Mouse (Mus musculus) heart, adult 2 months (tissue): ENCODE results near the gene Mtor. TPM values are rescaled to one million over a fixed set of nuclear protein-coding genes. Genes with fewer than 3 reads are reported as not detected.
A peak's percentile ranks its signal among the peaks of the same experiment; 100 is the strongest.

ENCODE experiments used
- DNase-seq, 2 experiments: peaks; one replicate each; pipeline ENCODE4 v3.0.0; 2021
- H3K27ac ChIP-seq: fragments of 200-600 bp; 2 replicates; pipeline ENCODE4 v1.8.1; 2022
- H3K27me3 ChIP-seq: fragments of 200-500 bp; 2 replicates; pipeline ENCODE4 v1.6.1; 2012; ENCODE audit warnings: mild to moderate bottlenecking, low read length, inconsistent platforms, mixed read lengths; ENCODE audit not compliant: control insufficient read depth, insufficient read depth
- H3K36me3 ChIP-seq: fragments of 200-500 bp; 2 replicates; pipeline ENCODE4 v1.6.1; 2012; ENCODE audit warnings: low read length, inconsistent platforms; ENCODE audit not compliant: control insufficient read depth, insufficient read depth
- H3K4me1 ChIP-seq: fragments of 200-500 bp; 2 replicates; pipeline ENCODE4 v1.6.1; 2011; ENCODE audit warnings: low read length; ENCODE audit not compliant: control insufficient read depth, insufficient read depth
- H3K4me3 ChIP-seq: fragments of 200-600 bp; 2 replicates; pipeline ENCODE4 v1.8.1; 2022
- H3K79me2 ChIP-seq: fragments of 200-500 bp; replicated peaks from 2 replicates; pipeline ENCODE4 v1.6.1; 2012; ENCODE audit warnings: mild to moderate bottlenecking, inconsistent platforms, low read length, moderate library complexity, mixed read lengths; ENCODE audit not compliant: control insufficient read depth, insufficient read depth
- H3K9ac ChIP-seq: fragments of 200-500 bp; 2 replicates; pipeline ENCODE4 v1.6.1; 2012; ENCODE audit warnings: low read depth, mild to moderate bottlenecking, control low read depth, inconsistent platforms, low read length, mixed read lengths
- CTCF ChIP-seq: fragments of 200-600 bp; IDR thresholded peaks from 2 replicates; pipeline ENCODE4 v1.8.1; 2022; ENCODE audit warnings: antibody characterized with exemption, mild to moderate bottlenecking, moderate library complexity
- EP300 ChIP-seq: fragments of 200-500 bp; IDR thresholded peaks from 2 replicates; pipeline ENCODE4 v1.6.1; 2011; ENCODE audit warnings: low read depth, low read length, control low read depth; ENCODE audit not compliant: insufficient read depth
- POLR2A ChIP-seq: fragments of 200-500 bp; IDR thresholded peaks from 2 replicates; pipeline ENCODE4 v1.6.1; 2011; ENCODE audit warnings: mild to moderate bottlenecking, low read depth, low read length, control low read depth; ENCODE audit not compliant: insufficient read depth
- WGBS: fragments of 180-500 bp; shearing (Covaris S2); methylation state at CpG from one replicate; pipeline ENCODE4 v1.1.7; 2018; 5-methylcytosine and 5-hydroxymethylcytosine counted together
- intact Hi-C: fragments of 180-260 bp; cut with DNase I; formaldehyde crosslinking; loops from one replicate; pipeline ENCODE4 v1.15.1; 2025
- polyA plus RNA-seq: library from polyadenylated mRNA; depleted of rRNA; stranded (reverse); fragments of >200 nt; gene quantifications from 2 replicates; pipeline ENCODE4 v1.2.3, GENCODE M21; 2012
- total RNA-seq, 2 experiments: library from RNA; stranded (reverse); gene quantifications; 2 replicates each; pipeline ENCODE4 v1.2.3; 2021

Mtor gene
- total and polyA plus RNA-seq, 3 experiments = 18.6 to 49.7 (median 40.9) TPM

DNA sequence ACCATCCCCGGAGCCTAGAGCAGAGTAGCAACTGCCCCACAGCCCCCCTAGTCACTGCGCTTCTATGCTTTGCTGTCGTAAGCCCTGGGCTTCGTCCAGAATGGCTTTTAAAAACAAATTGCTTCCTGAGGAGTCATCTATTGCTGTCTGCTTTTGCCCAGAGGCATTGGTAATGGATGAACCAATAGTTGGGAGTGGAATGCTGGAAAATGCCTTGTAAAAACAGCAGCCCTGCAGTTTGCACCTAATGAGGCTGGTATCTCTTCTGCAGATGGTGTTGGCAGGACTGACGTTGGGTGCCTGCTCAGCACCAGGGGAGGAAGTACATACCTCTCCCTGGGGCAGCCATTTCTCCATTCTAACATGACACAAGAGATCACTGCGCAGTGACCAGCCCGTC is 75.1 kb downstream of the Mtor start:
- WGBS = 60% methylated on average over 7 of the region's 7 CpGs
- no peak for DNase-seq
- intact Hi-C loops = no loop called here
- Histone ChIP-seq H3K27ac (no peak overlapping the region), H3K27me3 (no peaks in the 10 kb centered on the region), H3K9ac (no peak overlapping the region), H3K4me1 (peaks cover 3% of the 10 kb centered on the region), H3K36me3 (peaks cover 2% of the 10 kb centered on the region; the same call in 1 of the 2 replicates), H3K4me3 (no peak overlapping the region), H3K79me2 (no peaks in the 10 kb centered on the region)
- no peak for TF ChIP-seq EP300
- no peak for TF ChIP-seq POLR2A
- no peak for TF ChIP-seq CTCF

DNA sequence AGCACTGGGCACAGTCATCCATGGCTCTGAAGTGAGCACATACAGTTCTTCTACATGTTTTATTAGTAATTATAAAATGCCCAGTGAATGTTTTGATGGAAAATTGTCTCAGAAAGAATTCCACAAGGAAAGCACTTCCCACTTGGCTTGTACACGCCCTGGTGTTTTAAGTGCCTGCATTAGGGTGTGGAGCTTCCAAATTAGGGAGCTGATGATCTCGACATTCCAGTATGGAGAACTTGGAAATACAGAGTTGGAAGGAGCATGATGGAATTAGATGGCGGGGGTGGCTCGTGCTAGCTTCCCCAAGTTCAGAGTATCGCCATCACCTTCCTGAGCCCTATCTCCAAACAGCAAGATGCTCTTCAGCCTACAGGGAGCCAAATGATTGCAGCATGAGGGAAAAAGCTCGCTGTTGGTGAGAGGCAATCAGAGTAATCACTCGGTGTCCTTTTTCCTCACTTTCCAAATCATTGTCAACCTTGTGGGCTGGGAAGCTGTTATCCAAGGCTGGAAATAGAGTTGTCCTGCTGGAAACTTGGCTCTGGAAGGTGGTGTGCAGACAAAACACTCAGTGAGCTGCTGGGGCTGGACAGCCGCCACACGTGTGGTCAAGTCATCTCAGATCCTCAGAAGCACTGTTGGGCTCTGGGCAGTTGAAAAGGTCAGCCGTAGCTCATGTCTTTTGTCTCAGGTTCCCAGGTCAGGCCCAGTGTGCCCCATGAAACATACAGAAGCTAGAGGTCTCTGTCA is 78.9 kb downstream of the Mtor start:
- intact Hi-C loops = no loop called here
- 51% methylated on average over 10 of the region's 10 CpGs for WGBS
- H3K79me2 ChIP-seq = no peaks in the 10 kb centered on the region
- H3K27me3 ChIP-seq = no peaks in the 10 kb centered on the region
- no peak overlapping the region for H3K4me3 ChIP-seq
- H3K27ac ChIP-seq = peak overlapping the region; percentile 45
- no peak for TF ChIP-seq CTCF
- TF ChIP-seq EP300 = no peak
- TF ChIP-seq POLR2A = no peak
- no peak overlapping the region for H3K9ac ChIP-seq
- H3K36me3 ChIP-seq = peaks cover 2% of the 10 kb centered on the region
- DNase-seq = peak in 1 of 2 experiments; percentile 59
- H3K4me1 ChIP-seq = peaks cover 3% of the 10 kb centered on the region

DNA sequence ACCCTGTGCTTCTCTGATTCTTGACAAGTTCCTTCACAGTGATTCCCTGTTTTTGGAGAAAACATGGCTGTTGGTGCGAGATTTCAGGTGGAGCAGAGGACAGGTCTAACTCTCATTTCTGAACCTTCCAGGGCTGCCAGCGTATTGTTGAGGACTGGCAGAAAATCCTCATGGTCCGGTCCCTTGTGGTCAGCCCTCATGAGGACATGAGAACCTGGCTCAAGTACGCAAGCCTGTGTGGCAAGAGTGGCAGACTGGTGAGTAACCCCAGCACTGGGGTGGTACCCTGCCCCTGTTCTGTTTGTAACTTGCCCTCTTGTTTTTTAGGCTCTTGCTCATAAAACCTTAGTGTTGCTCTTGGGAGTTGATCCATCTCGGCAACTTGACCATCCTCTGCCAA is 81.9 kb downstream of the Mtor start:
- intact Hi-C loops = no loop called here
- no peaks in the 10 kb centered on the region for H3K27me3 ChIP-seq
- TF ChIP-seq EP300 (no peak), CTCF (no peak), POLR2A (no peak)
- H3K36me3 ChIP-seq = peaks cover 2% of the 10 kb centered on the region
- H3K4me3 ChIP-seq = no peak overlapping the region
- no peak overlapping the region for H3K9ac ChIP-seq
- peaks cover 3% of the 10 kb centered on the region for H3K4me1 ChIP-seq
- DNase-seq = no peak
- H3K27ac ChIP-seq = no peak overlapping the region
- 93% methylated on average over 5 of the region's 5 CpGs for WGBS
- H3K79me2 ChIP-seq = no peaks in the 10 kb centered on the region

DNA sequence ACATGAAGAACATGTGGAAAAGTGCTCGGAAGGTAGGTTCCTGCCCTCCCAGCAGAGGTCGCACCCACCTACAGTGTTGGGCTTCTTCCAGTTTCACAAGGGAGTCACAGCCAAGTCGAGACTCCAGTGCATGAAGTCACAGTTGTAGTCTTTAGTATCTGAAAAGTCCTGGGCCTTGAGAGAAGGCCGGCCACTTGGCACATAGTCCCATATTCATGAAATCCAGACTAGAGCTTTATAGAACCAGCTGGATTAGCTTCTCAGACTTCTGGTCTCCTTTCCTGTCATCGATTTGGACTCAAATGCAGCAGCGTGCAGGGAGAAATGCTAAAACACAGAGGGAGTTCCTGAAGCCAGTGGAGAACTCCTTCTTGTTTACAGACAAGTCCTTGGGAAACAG is 82.4 kb downstream of the Mtor start:
- 62% methylated on average over 6 of the region's 6 CpGs for WGBS
- intact Hi-C loops = no loop called here
- Histone ChIP-seq H3K27ac (no peak overlapping the region; the same call in 1 of the 2 replicates), H3K27me3 (no peaks in the 10 kb centered on the region), H3K4me1 (peaks cover 3% of the 10 kb centered on the region), H3K79me2 (no peaks in the 10 kb centered on the region), H3K36me3 (peaks cover 2% of the 10 kb centered on the region), H3K9ac (no peak overlapping the region), H3K4me3 (no peak overlapping the region)
- TF ChIP-seq EP300 = no peak
- TF ChIP-seq POLR2A = no peak
- TF ChIP-seq CTCF = no peak
- no peak for DNase-seq

DNA sequence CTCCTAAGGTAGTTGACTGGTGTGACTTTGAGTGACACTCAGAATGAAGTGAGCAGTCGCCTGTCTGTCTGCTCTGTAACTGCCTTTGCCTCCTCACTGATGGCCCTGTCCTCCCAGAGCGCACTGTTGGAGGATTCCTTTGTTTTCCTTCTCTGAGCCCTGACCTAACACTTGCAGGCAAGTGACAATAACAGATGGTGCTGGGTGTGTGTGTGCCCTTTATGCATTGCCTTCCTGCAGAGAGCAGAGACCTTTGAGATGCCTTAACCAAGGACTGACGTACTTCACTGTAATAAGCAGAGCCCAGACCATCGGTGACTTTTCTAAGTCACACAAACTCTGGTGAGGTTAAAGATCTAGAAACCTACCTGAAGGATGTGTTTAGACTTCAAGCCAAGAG is 82.9 kb downstream of the Mtor start:
- Histone ChIP-seq H3K27me3 (no peaks in the 10 kb centered on the region), H3K27ac (peak overlapping the region; percentile 23; the same call in 1 of the 2 replicates), H3K36me3 (peaks cover 2% of the 10 kb centered on the region), H3K79me2 (no peaks in the 10 kb centered on the region), H3K9ac (no peak overlapping the region), H3K4me3 (no peak overlapping the region), H3K4me1 (peaks cover 3% of the 10 kb centered on the region)
- TF ChIP-seq EP300 (no peak), POLR2A (no peak), CTCF (no peak)
- 67% methylated on average over 4 of the region's 4 CpGs for WGBS
- DNase-seq = no peak
- intact Hi-C loops = no loop called here

DNA sequence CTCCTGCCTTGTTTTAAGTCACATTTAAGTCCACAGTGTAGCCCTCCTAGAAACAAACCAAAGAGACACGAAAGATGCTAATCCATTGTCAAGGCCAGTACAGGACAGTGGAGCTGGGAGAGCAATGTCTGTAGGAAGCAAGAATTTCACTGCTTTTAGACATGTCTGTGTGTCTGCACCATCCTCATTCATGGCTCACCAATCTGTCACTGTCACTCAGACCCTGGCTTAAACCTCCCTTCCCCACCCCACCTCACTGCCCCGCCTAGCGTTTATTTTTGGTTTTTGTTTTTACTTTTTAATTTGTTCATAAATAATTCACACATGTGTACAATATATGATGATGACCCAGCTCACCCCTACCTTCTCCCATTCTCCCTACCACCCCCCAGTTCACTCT is 84.1 kb downstream of the Mtor start:
- 93% methylated on average over 3 of the region's 3 CpGs for WGBS
- no peak overlapping the region for H3K4me3 ChIP-seq
- no peak overlapping the region for H3K27ac ChIP-seq
- H3K36me3 ChIP-seq = peaks cover 2% of the 10 kb centered on the region
- TF ChIP-seq CTCF = no peak
- no peak for TF ChIP-seq EP300
- TF ChIP-seq POLR2A = no peak
- H3K9ac ChIP-seq = no peak overlapping the region
- intact Hi-C loops = no loop called here
- no peak for DNase-seq
- H3K27me3 ChIP-seq = no peaks in the 10 kb centered on the region
- H3K79me2 ChIP-seq = no peaks in the 10 kb centered on the region
- H3K4me1 ChIP-seq = peaks cover 2% of the 10 kb centered on the region
